Mouse (Mus musculus) intestine, embryonic 14.5 days (tissue): ENCODE measurements around the gene Ccdc77. TPM values are rescaled to one million over a fixed set of nuclear protein-coding genes. Genes with fewer than 3 reads are reported as not detected.

Source experiments
- ATAC-seq: fragments of 200-750 bp; cut with Nextera tagmentation; replicated peaks from 2 replicates; pipeline ENCODE4 v1.8.0; 2017; ENCODE audit warnings: low read depth, moderate number of reproducible peaks, moderate TSS enrichment, moderate library complexity; ENCODE audit not compliant: low FRiP score, low TSS enrichment
- DNase-seq: peaks from one replicate; pipeline ENCODE4 v3.0.0-alpha.2; 2018; ENCODE audit warnings: low spot score
- H3K27ac ChIP-seq: fragments of 300-500 bp; sonication (generic); 2 replicates; pipeline ENCODE4 v1.5.1; 2014; ENCODE audit warnings: low read depth, mild to moderate bottlenecking, control low read depth
- H3K27me3 ChIP-seq: fragments of 300-500 bp; sonication (generic); replicated peaks from 2 replicates; pipeline ENCODE4 v1.6.1; 2014; ENCODE audit warnings: low read length, control low read depth; ENCODE audit not compliant: control insufficient read depth, insufficient read depth
- H3K36me3 ChIP-seq: fragments of 300-500 bp; sonication (generic); 2 replicates; pipeline ENCODE4 v1.6.1; 2014; ENCODE audit warnings: low read length, control low read depth; ENCODE audit not compliant: control insufficient read depth, insufficient read depth
- H3K4me1 ChIP-seq: fragments of 300-500 bp; sonication (generic); replicated peaks from 2 replicates; pipeline ENCODE4 v1.6.1; 2014; ENCODE audit warnings: low read length, control low read depth, mixed read lengths; ENCODE audit not compliant: control insufficient read depth, insufficient read depth
- H3K4me2 ChIP-seq: fragments of 300-500 bp; sonication (generic); 2 replicates; pipeline ENCODE4 v1.6.1; 2014; ENCODE audit warnings: low read length
- H3K4me3 ChIP-seq: fragments of 300-500 bp; sonication (generic); 2 replicates; pipeline ENCODE4 v1.5.1; 2014; ENCODE audit warnings: low read depth, low read length, control low read depth, mixed read lengths
- H3K9ac ChIP-seq: fragments of 300-500 bp; sonication (generic); 2 replicates; pipeline ENCODE4 v1.6.1; 2014; ENCODE audit warnings: mild to moderate bottlenecking, low read length
- H3K9me3 ChIP-seq: fragments of 300-500 bp; sonication (generic); 2 replicates; pipeline ENCODE4 v1.6.1; 2016; ENCODE audit warnings: low read length, control low read depth; ENCODE audit not compliant: control insufficient read depth
- WGBS: fragments of 180-500 bp; shearing (Covaris S2); extraction: QIAGEN DNeasy Blood & Tissue Kit; methylation state at CpG from one replicate; pipeline ENCODE4 v1.1.7; 2014; 5-methylcytosine and 5-hydroxymethylcytosine counted together
- polyA plus RNA-seq: library from polyadenylated mRNA; unstranded; fragments of >200 nt; fragmentation: Nextera tagmentation; extraction: Ambion mirVana; gene quantifications from 2 replicates; pipeline ENCODE4 v1.2.1, GENCODE M21; 2014

The Ccdc77 gene
- polyA plus RNA-seq, 1 experiment from 2014 or later = 21.5 TPM

- Histone ChIP-seq H3K36me3 (no peaks in the 10 kb centered on the region), H3K27ac (no peak overlapping the region), H3K4me1 (no peaks in the 10 kb centered on the region), H3K27me3 (no peaks in the 10 kb centered on the region), H3K4me3 (no peak overlapping the region), H3K9ac (no peak overlapping the region), H3K9me3 (no peaks in the 10 kb centered on the region), H3K4me2 (no peak overlapping the region)
- ATAC-seq (no peak), DNase-seq (no peak)
- 81% methylated on average over 7 of the region's 7 CpGs for WGBS
Observed at GRCm38 (mm10) chr6:120276874-120277449, 87.2 kb downstream of the Ccdc77 start.

- ATAC-seq (no peak), DNase-seq (no peak)
- no peak overlapping the region for H3K4me3 ChIP-seq
- no peaks in the 10 kb centered on the region for H3K27me3 ChIP-seq
- no peak overlapping the region for H3K4me2 ChIP-seq
- no peak overlapping the region for H3K9ac ChIP-seq
- H3K9me3 ChIP-seq = no peaks in the 10 kb centered on the region
- H3K36me3 ChIP-seq = no peaks in the 10 kb centered on the region
- no peaks in the 10 kb centered on the region for H3K4me1 ChIP-seq
- 56% methylated on average over 6 of the region's 6 CpGs for WGBS
- H3K27ac ChIP-seq = no peak overlapping the region
Observed at GRCm38 (mm10) chr6:120275301-120275700, 88.9 kb downstream of the Ccdc77 start.

GRCm38 (mm10) chr6:120274887-120275286 lies 89.3 kb downstream of the Ccdc77 start:
- H3K9me3 ChIP-seq = no peaks in the 10 kb centered on the region
- 50% methylated on average over 4 of the region's 4 CpGs for WGBS
- H3K27ac ChIP-seq = no peak overlapping the region
- H3K4me1 ChIP-seq = no peaks in the 10 kb centered on the region
- DNase-seq (no peak), ATAC-seq (no peak)
- H3K27me3 ChIP-seq = no peaks in the 10 kb centered on the region
- no peak overlapping the region for H3K4me3 ChIP-seq
- no peaks in the 10 kb centered on the region for H3K36me3 ChIP-seq
- H3K9ac ChIP-seq = no peak overlapping the region
- no peak overlapping the region for H3K4me2 ChIP-seq

Other genes with a start within 250 kb of the Ccdc77 start
- gene D330020A13Rik, start 70.0 kb downstream of the Ccdc77 start, polyA plus RNA-seq = not detected in 2 replicates
- 0.47 and 0.58 TPM in 2 replicates for gene B4galnt3, start 69.8 kb downstream of the Ccdc77 start, polyA plus RNA-seq
- gene Kdm5a, start 250 bp downstream of the Ccdc77 start, polyA plus RNA-seq = 50.6 and 54.7 TPM in 2 replicates
- 2.1 and 2.8 TPM in 2 replicates for gene Il17ra, start 98.9 kb upstream of the Ccdc77 start, polyA plus RNA-seq
- 0.12 and 0.27 TPM in 2 replicates for gene Tmem121b, start 129.4 kb upstream of the Ccdc77 start, polyA plus RNA-seq
- gene Hdhd5, start 166.9 kb upstream of the Ccdc77 start, polyA plus RNA-seq = 13.5 and 13.7 TPM in 2 replicates